Mouse (Mus musculus): ENCODE data around the gene Cask. TPM values are rescaled to one million over a fixed set of nuclear protein-coding genes. Genes with fewer than 3 reads are reported as not detected.

Gene Cask
- total and polyA plus RNA-seq, 2 experiments from 2014 or later = 79.5 to 146 TPM

DNA sequence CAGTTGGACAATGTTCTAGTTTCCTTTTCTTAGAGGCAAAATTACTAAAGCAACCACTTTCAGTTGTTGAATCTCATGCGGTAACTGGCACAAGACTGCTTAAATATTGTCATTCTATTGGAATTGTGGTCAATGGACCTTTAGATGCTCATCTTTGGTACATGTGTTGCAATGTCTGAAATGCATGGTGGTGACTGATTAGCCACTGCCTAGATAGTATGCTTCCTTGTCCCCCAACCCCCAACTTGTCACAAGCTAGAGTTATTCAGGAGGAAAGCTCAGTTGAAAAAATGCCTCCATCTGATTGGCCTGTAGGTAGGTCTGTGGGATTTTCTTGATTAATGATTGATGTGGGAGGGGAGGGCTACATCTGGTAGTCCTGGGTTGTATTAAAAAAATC lies 233.9 kb downstream of the Cask start:
- no peak for TF ChIP-seq CTCF (IDR thresholded peaks at IDR 0.05)
- no peaks in the 10 kb centered on the region for H3K27me3 ChIP-seq (ENCODE audit: insufficient read depth, low read length)
- H3K4me3 ChIP-seq (ENCODE audit: low read depth, low read length) = no peak overlapping the region
- no peak for ATAC-seq (ENCODE audit: low FRiP score)
- DNase-seq (ENCODE audit: low spot score) = no peak
- no peaks in the 10 kb centered on the region for H3K4me1 ChIP-seq (ENCODE audit: insufficient read depth, low read length)
- no peak overlapping the region for H3K4me2 ChIP-seq (ENCODE audit: low read depth, low read length, poor library complexity, severe bottlenecking)
- WGBS = 89% methylated on average over 1 of the region's 1 CpGs
- H3K9me3 ChIP-seq (ENCODE audit: low read length) = no peaks in the 10 kb centered on the region
- H3K36me3 ChIP-seq (ENCODE audit: insufficient read depth, low read length) = no peaks in the 10 kb centered on the region
- no peak overlapping the region for H3K27ac ChIP-seq (ENCODE audit: low read depth, low read length)
- no peak overlapping the region for H3K9ac ChIP-seq (replicated peaks; ENCODE audit: low read length, poor library complexity, severe bottlenecking)

DNA sequence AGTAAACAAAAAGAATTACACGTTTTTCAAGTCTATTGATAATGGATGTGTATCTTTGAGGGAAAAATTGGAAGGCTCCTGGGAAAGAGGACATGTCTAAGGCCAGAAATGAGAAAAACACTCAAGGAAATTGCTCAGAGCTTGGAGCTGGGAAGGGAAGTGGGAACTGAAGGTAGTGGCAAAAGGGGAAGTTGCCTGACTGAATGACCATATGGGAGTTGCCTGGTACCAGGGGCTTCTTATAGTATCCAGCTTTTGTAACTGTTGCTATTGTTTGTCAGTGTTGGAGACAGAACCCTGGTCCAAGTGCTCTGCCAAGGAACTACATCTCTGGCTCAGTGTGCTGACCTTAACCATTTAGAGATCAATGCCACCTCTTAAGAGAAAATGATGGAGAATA lies 234.4 kb downstream of the Cask start:
- 61% methylated on average over 1 of the region's 1 CpGs for WGBS

DNA sequence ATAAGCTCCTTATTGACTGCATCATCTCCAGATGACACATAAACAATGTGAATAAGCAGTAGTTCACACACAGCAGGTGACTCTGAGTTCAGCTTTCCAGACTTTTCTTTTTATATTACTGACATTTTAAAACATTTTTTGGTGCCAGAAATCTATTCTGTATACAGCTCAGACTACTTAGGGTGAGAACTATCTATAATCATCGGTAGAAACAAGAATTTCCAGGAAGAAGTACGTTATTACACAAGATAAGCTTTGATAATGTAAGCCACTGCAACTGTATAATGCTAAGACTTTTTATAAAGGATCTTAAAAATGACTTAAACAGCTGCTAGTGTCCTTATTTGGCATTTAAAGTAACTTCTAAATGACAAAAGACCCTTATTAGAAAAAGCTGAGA lies 239.1 kb downstream of the Cask start:
- DNase-seq (ENCODE audit: low spot score) (no peak), ATAC-seq (ENCODE audit: low FRiP score) (no peak)
- 72% methylated on average over 2 of the region's 2 CpGs for WGBS
- no peak for TF ChIP-seq CTCF (IDR thresholded peaks at IDR 0.05)
- Histone ChIP-seq H3K4me2 (ENCODE audit: low read depth, low read length, poor library complexity, severe bottlenecking) (no peak overlapping the region), H3K36me3 (ENCODE audit: insufficient read depth, low read length) (no peaks in the 10 kb centered on the region), H3K27me3 (ENCODE audit: insufficient read depth, low read length) (no peaks in the 10 kb centered on the region), H3K4me3 (ENCODE audit: low read depth, low read length) (no peak overlapping the region), H3K9ac (replicated peaks; ENCODE audit: low read length, poor library complexity, severe bottlenecking) (no peak overlapping the region), H3K27ac (ENCODE audit: low read depth, low read length) (no peak overlapping the region), H3K4me1 (ENCODE audit: insufficient read depth, low read length) (no peaks in the 10 kb centered on the region), H3K9me3 (ENCODE audit: low read length) (no peaks in the 10 kb centered on the region)

More for the DNA sequence above, 234.4 kb downstream of the Cask start:
- no peak for TF ChIP-seq CTCF (IDR thresholded peaks at IDR 0.05)
- H3K9ac ChIP-seq (replicated peaks; ENCODE audit: low read length, poor library complexity, severe bottlenecking) = no peak overlapping the region
- no peak overlapping the region for H3K27ac ChIP-seq (ENCODE audit: low read depth, low read length)
- no peak overlapping the region for H3K4me2 ChIP-seq (ENCODE audit: low read depth, low read length, poor library complexity, severe bottlenecking)
- H3K27me3 ChIP-seq (ENCODE audit: insufficient read depth, low read length) = no peaks in the 10 kb centered on the region
- DNase-seq (ENCODE audit: low spot score) (no peak), ATAC-seq (ENCODE audit: low FRiP score) (no peak)
- no peaks in the 10 kb centered on the region for H3K36me3 ChIP-seq (ENCODE audit: insufficient read depth, low read length)
- H3K9me3 ChIP-seq (ENCODE audit: low read length) = no peaks in the 10 kb centered on the region
- H3K4me1 ChIP-seq (ENCODE audit: insufficient read depth, low read length) = no peaks in the 10 kb centered on the region
- H3K4me3 ChIP-seq (ENCODE audit: low read depth, low read length) = no peak overlapping the region

DNA sequence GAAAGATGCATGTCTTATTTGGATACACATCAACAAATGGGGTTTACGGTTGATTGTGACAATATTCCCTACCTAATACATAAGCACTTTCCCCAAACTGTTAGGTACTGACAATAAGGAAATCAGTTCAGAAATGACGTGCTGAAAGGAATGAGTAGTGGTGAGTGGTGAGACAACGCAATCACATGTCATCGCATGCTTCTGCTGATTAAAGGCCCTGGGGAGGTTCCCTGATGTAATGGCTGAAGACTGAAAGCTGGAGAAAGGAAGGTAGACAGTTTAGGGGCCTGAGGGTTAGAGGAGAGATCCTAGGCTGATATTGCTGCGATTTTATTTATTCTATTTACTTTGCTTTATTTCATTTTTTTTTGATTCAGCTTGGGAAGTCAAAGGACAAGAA lies 240.1 kb downstream of the Cask start:
- Histone ChIP-seq H3K9me3 (ENCODE audit: low read length) (no peaks in the 10 kb centered on the region), H3K4me2 (ENCODE audit: low read depth, low read length, poor library complexity, severe bottlenecking) (no peak overlapping the region), H3K4me1 (ENCODE audit: insufficient read depth, low read length) (no peaks in the 10 kb centered on the region), H3K27ac (ENCODE audit: low read depth, low read length) (no peak overlapping the region), H3K27me3 (ENCODE audit: insufficient read depth, low read length) (no peaks in the 10 kb centered on the region), H3K4me3 (ENCODE audit: low read depth, low read length) (no peak overlapping the region), H3K36me3 (ENCODE audit: insufficient read depth, low read length) (no peaks in the 10 kb centered on the region), H3K9ac (replicated peaks; ENCODE audit: low read length, poor library complexity, severe bottlenecking) (no peak overlapping the region)
- TF ChIP-seq CTCF (IDR thresholded peaks at IDR 0.05) = no peak
- 88% methylated on average over 5 of the region's 5 CpGs for WGBS
- DNase-seq (ENCODE audit: low spot score) (no peak), ATAC-seq (ENCODE audit: low FRiP score) (no peak)

DNA sequence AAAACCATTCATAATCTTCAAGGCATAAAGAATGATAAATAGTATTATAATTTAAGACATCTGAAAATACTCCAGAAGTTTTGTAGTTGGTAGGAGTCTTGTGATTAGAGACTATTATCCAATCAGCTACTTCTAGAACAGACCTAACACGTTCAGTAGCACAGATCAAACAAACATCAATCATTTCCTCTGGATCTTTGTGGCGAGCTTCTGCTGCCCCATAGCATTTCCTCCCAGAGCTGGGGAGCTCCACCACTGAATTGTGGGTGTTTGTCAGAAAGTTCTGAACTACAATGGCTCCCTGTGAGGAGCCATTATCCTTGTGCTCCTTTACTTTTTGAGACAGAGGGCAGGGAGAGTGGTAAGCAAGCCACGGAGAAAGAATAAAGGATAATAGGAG lies 243.4 kb downstream of the Cask start:
- H3K4me1 ChIP-seq (ENCODE audit: insufficient read depth, low read length) = no peaks in the 10 kb centered on the region
- WGBS = 58% methylated on average over 3 of the region's 3 CpGs
- H3K27ac ChIP-seq (ENCODE audit: low read depth, low read length) = no peak overlapping the region
- H3K36me3 ChIP-seq (ENCODE audit: insufficient read depth, low read length) = no peaks in the 10 kb centered on the region
- no peak for DNase-seq (ENCODE audit: low spot score)
- H3K9ac ChIP-seq (replicated peaks; ENCODE audit: low read length, poor library complexity, severe bottlenecking) = no peak overlapping the region
- H3K27me3 ChIP-seq (ENCODE audit: insufficient read depth, low read length) = no peaks in the 10 kb centered on the region
- no peak for TF ChIP-seq CTCF (IDR thresholded peaks at IDR 0.05)
- ATAC-seq (ENCODE audit: low FRiP score) = no peak
- no peak overlapping the region for H3K4me2 ChIP-seq (ENCODE audit: low read depth, low read length, poor library complexity, severe bottlenecking)
- no peaks in the 10 kb centered on the region for H3K9me3 ChIP-seq (ENCODE audit: low read length)
- H3K4me3 ChIP-seq (ENCODE audit: low read depth, low read length) = no peak overlapping the region

DNA sequence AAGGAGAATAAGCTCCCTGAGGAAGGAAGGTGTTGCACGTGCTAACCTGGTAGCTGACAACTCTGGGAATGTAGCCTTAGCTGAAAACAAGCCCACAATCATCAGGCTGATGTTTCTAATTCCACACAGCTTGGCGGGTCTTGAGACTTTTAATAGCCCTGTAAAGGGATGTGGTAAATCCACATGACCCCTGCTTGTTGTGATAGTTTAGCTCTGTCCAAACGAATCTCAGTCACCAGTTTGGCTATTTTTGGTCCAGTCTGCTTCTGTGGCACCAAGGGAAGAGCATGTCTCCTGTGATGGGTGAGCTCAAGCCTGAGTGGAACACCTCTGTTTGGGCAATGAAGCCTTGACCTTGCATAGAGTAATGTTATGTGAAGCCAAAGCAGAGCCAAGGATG lies 244.4 kb downstream of the Cask start:
- Histone ChIP-seq H3K4me2 (ENCODE audit: low read depth, low read length, poor library complexity, severe bottlenecking) (no peak overlapping the region), H3K9ac (replicated peaks; ENCODE audit: low read length, poor library complexity, severe bottlenecking) (no peak overlapping the region), H3K9me3 (ENCODE audit: low read length) (no peaks in the 10 kb centered on the region), H3K36me3 (ENCODE audit: insufficient read depth, low read length) (no peaks in the 10 kb centered on the region), H3K4me3 (ENCODE audit: low read depth, low read length) (no peak overlapping the region), H3K27ac (ENCODE audit: low read depth, low read length) (no peak overlapping the region), H3K4me1 (ENCODE audit: insufficient read depth, low read length) (no peaks in the 10 kb centered on the region), H3K27me3 (ENCODE audit: insufficient read depth, low read length) (no peaks in the 10 kb centered on the region)
- no peak for TF ChIP-seq CTCF (IDR thresholded peaks at IDR 0.05)
- no peak for DNase-seq (ENCODE audit: low spot score)
- WGBS = 71% methylated on average over 3 of the region's 3 CpGs
- ATAC-seq (ENCODE audit: low FRiP score) = no peak

Data from midbrain, postnatal 0 days (tissue).